Mouse (Mus musculus): ENCODE measurements around the gene Vmn2r72.

The Vmn2r72 gene

DNA sequence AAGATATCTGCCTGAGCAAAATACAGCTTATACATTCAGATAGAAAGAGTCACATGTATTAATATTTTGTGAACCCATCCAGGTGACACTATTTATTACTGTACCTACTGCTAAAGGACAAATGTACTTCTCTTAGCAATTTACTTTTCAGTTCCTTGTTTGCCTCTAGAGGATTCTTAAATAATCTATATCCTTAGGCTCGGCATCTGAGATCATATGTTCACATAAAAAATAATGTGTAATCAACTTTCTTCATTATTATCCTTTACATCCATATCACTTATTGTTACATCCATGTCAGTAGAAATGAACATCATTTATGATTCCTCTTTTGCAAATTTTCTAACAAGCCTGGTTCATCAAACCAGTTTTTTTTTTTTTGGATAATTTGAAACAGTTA lies at the start of gene Vmn2r72:
TSS of gene Vmn2r72 (minus strand) at position 101 of the 400 bp plus-strand sequence.
- no peak for DNase-seq (ENCODE audit: low read depth, low spot score)
